Mouse (Mus musculus) small intestine, adult 2 months (tissue): ENCODE results near the gene Reln.

ENCODE experiments used
- CTCF ChIP-seq: fragments of 200-500 bp; IDR thresholded peaks from 2 replicates; pipeline ENCODE4 v1.5.1; 2012; ENCODE audit warnings: low read depth, mild to moderate bottlenecking, control low read depth, inconsistent platforms, low read length, moderate library complexity, mixed read lengths; ENCODE audit not compliant: insufficient replicate concordance, insufficient read length; ENCODE audit errors: extremely low read depth
- POLR2A ChIP-seq: fragments of 200-500 bp; IDR thresholded peaks from 2 replicates; pipeline ENCODE4 v1.6.1; 2012; ENCODE audit warnings: low read depth, mild to moderate bottlenecking, control low read depth, inconsistent platforms, low read length, moderate library complexity

DNA sequence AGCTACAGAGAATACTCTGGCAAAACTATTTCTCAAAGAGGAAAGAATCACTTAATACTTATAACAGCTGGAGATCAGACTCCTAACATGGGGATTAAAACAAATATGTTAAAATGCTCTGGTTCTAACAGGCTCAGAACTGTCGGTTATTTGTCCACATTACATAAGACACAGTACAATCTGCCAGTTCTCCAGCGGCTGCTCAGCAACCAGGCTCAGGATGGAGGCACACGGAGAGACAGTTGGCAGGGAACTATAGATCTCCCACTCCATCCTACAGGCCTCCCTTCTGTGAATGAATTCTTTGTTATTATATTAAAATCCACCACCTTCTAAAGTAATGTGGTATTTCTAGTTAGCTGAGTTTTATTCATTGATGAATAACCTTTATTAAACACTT is 37.4 kb downstream of the Reln start:
- TF ChIP-seq POLR2A (no peak), CTCF (no peak)
